Comparison of ENCODE assay signal across 10 mouse cellular contexts in genomic region chr17:54158753-54159152, GRCm38 (mm10).
DNase-seq lines count a peak whose midpoint lies in the region; ATAC-seq and TF ChIP-seq lines count a peak whose summit lies in the region.
"Had no signal": no experiment of that assay in that cellular context is flagged by ENCODE, and none has a peak within 500 bp of the region (broad histone marks: within the 10 kb centered on the region; RNA-seq: fewer than 3 reads in every experiment).

No protein-coding gene starts in this region.

- H3K9me3 ChIP-seq in hindbrain, embryonic 15.5 days = no peaks in the 10 kb centered on the region
- H3K9me3 ChIP-seq in hindbrain, embryonic 16.5 days (ENCODE audit: control insufficient read depth, low read length) = no peaks in the 10 kb centered on the region
- H3K9me3 ChIP-seq: liver, embryonic 12.5 days had no signal

- H3K4me3 ChIP-seq in hindbrain, embryonic 15.5 days = no peak overlapping the region
- no peak overlapping the region for H3K4me3 ChIP-seq in hindbrain, embryonic 16.5 days (ENCODE audit: low read length)
- H3K4me3 ChIP-seq in C2C12 (ENCODE audit: insufficient read depth, poor library complexity, severe bottlenecking) = no peak overlapping the region
- H3K4me3 ChIP-seq: liver, embryonic 12.5 days had no signal

- H3K36me3 ChIP-seq in hindbrain, embryonic 15.5 days = no peaks in the 10 kb centered on the region
- no peaks in the 10 kb centered on the region for H3K36me3 ChIP-seq in hindbrain, embryonic 16.5 days (ENCODE audit: control insufficient read depth, insufficient read depth, low read length)
- H3K36me3 ChIP-seq in C2C12 (ENCODE audit: control insufficient read depth, insufficient read depth) = no peaks in the 10 kb centered on the region
- H3K36me3 ChIP-seq: liver, embryonic 12.5 days had no signal

- TF ChIP-seq CTCF in C2C12 (IDR thresholded peaks at IDR 0.05; ENCODE audit: control insufficient read depth, insufficient read depth, insufficient read length) = no peak

- DNase-seq in fat pad, adult 2 months (ENCODE audit: extremely low read depth, low read depth, low spot score) = peak; percentile 76
- DNase-seq in lung, postnatal 14 days = peak; percentile 4
- no peak for DNase-seq in yolk sac, embryonic 10.5 days (ENCODE audit: low spot score)
- no peak for DNase-seq in layer of hippocampus, adult 8-10 months (ENCODE audit: low spot score in 2 of 2)
- no peak for DNase-seq in testis, postnatal 14 days (ENCODE audit: low spot score)
- DNase-seq: thymus, postnatal 25 days had no signal

- no peaks in the 10 kb centered on the region for H3K27me3 ChIP-seq in hindbrain, embryonic 15.5 days
- H3K27me3 ChIP-seq in hindbrain, embryonic 16.5 days (replicated peaks; ENCODE audit: control insufficient read depth, insufficient read depth, low read length) = no peaks in the 10 kb centered on the region
- no peaks in the 10 kb centered on the region for H3K27me3 ChIP-seq in C2C12 (ENCODE audit: control insufficient read depth, insufficient read depth, insufficient read length)
- H3K27me3 ChIP-seq: liver, embryonic 12.5 days had no signal

- ATAC-seq in hindbrain, embryonic 15.5 days (ENCODE audit: low FRiP score, low read depth) = peak; percentile 19; the same call in 1 of the 2 replicates
- no peak for ATAC-seq in hindbrain, embryonic 16.5 days
- ATAC-seq: liver, embryonic 12.5 days had no signal

- no peak overlapping the region for H3K27ac ChIP-seq in hindbrain, embryonic 15.5 days (replicated peaks)
- no peak overlapping the region for H3K27ac ChIP-seq in hindbrain, embryonic 16.5 days (ENCODE audit: low read depth, low read length)
- H3K27ac ChIP-seq: liver, embryonic 12.5 days had no signal

- H3K4me1 ChIP-seq in hindbrain, embryonic 15.5 days (replicated peaks) = no peaks in the 10 kb centered on the region
- H3K4me1 ChIP-seq in hindbrain, embryonic 16.5 days (ENCODE audit: control insufficient read depth, insufficient read depth, low read depth, low read length) = no peaks in the 10 kb centered on the region
- H3K4me1 ChIP-seq: liver, embryonic 12.5 days had no signal

- H3K9ac ChIP-seq in hindbrain, embryonic 15.5 days = no peak overlapping the region
- no peak overlapping the region for H3K9ac ChIP-seq in hindbrain, embryonic 16.5 days (ENCODE audit: low read depth, low read length)
- H3K9ac ChIP-seq: liver, embryonic 12.5 days had no signal

- 67% methylated on average over 4 of the region's 4 CpGs for WGBS in hindbrain, embryonic 15.5 days
- 58% methylated on average over 4 of the region's 4 CpGs for WGBS in hindbrain, embryonic 16.5 days

- no peak overlapping the region for H3ac ChIP-seq in C2C12 (ENCODE audit: control insufficient read depth, insufficient read length, low read depth)

- no peak overlapping the region for H3K4me2 ChIP-seq in hindbrain, embryonic 15.5 days
- H3K4me2 ChIP-seq in hindbrain, embryonic 16.5 days (ENCODE audit: low read length) = no peak overlapping the region
- H3K4me2 ChIP-seq: liver, embryonic 12.5 days had no signal

- H3K79me3 ChIP-seq in C2C12 (ENCODE audit: low read depth) = no peaks in the 10 kb centered on the region

- no peaks in the 10 kb centered on the region for H3K79me2 ChIP-seq in C2C12 (ENCODE audit: control insufficient read depth, insufficient read depth)

TF ChIP-seq in C2C12, 6 proteins besides CTCF, POLR2A, EP300 and RAD21:
- TF ChIP-seq MYOD1 (IDR thresholded peaks at IDR 0.05; ENCODE audit: control insufficient read depth, insufficient read length, low read depth) (no peak), MAX (IDR thresholded peaks at IDR 0.05) (peak; percentile 27), USF1 (IDR thresholded peaks at IDR 0.05; ENCODE audit: low read depth) (no peak), FOSL1 (IDR thresholded peaks at IDR 0.05; ENCODE audit: insufficient read depth, low read length, poor library complexity, severe bottlenecking) (peak; percentile 92), CEBPB (IDR thresholded peaks at IDR 0.05; ENCODE audit: low read depth) (peak; percentile 46), MYOG (IDR thresholded peaks at IDR 0.05; ENCODE audit: control insufficient read depth, extremely low read depth, insufficient read length) (no peak)
TF ChIP-seq in C2C12: peak in this region for 3.

Comparison
In these comparisons a context has a peak if more than half of its experiments do, and no peak if none do; other contexts are left out.
1. DNase-seq: peak in fat pad, adult 2 months (single experiment) and lung, postnatal 14 days (single experiment); none in yolk sac, embryonic 10.5 days (single experiment), layer of hippocampus, adult 8-10 months (0 of 2) and testis, postnatal 14 days (single experiment).